Mouse (Mus musculus) liver, embryonic 15.5 days (tissue): ENCODE results near the gene Spag8. TPM values are rescaled to one million over a fixed set of nuclear protein-coding genes. Genes with fewer than 3 reads are reported as not detected.

Source experiments
- ATAC-seq: fragments of 200-750 bp; cut with Nextera tagmentation; 2 replicates; pipeline ENCODE4 v1.8.0; 2017; ENCODE audit warnings: moderate number of reproducible peaks, mild to moderate bottlenecking, moderate library complexity; ENCODE audit not compliant: insufficient read depth
- H3K27ac ChIP-seq: fragments of 300-500 bp; sonication (generic); replicated peaks from 2 replicates; pipeline ENCODE4 v1.5.1; 2015; ENCODE audit warnings: mild to moderate bottlenecking, inconsistent platforms
- H3K27me3 ChIP-seq: fragments of 300-500 bp; sonication (generic); 2 replicates; pipeline ENCODE4 v1.6.1; 2015; ENCODE audit warnings: mild to moderate bottlenecking, inconsistent platforms
- H3K36me3 ChIP-seq: fragments of 300-500 bp; sonication (generic); replicated peaks from 2 replicates; pipeline ENCODE4 v1.6.1; 2015; ENCODE audit warnings: moderate library complexity, mild to moderate bottlenecking, inconsistent platforms
- H3K4me1 ChIP-seq: fragments of 300-500 bp; sonication (generic); replicated peaks from 2 replicates; pipeline ENCODE4 v1.6.1; 2015; ENCODE audit warnings: inconsistent platforms
- H3K4me2 ChIP-seq: fragments of 300-500 bp; sonication (generic); 2 replicates; pipeline ENCODE4 v1.6.1; 2015; ENCODE audit warnings: moderate library complexity, mild to moderate bottlenecking, inconsistent platforms
- H3K4me3 ChIP-seq: fragments of 300-500 bp; sonication (generic); replicated peaks from 2 replicates; pipeline ENCODE4 v1.5.1; 2015; ENCODE audit warnings: mild to moderate bottlenecking, inconsistent platforms
- H3K9ac ChIP-seq: fragments of 300-500 bp; sonication (generic); 2 replicates; pipeline ENCODE4 v1.6.1; 2015; ENCODE audit warnings: moderate library complexity, mild to moderate bottlenecking, inconsistent platforms
- H3K9me3 ChIP-seq: fragments of 300-500 bp; sonication (generic); replicated peaks from 2 replicates; pipeline ENCODE4 v1.6.1; 2016; ENCODE audit warnings: inconsistent platforms
- WGBS: fragments of 180-500 bp; shearing (Covaris S2); methylation state at CpG from one replicate; pipeline ENCODE4 v1.1.7; 2015; ENCODE audit warnings: mixed read lengths; ENCODE audit not compliant: insufficient replicate concordance; 5-methylcytosine and 5-hydroxymethylcytosine counted together
- polyA plus RNA-seq: library from polyadenylated mRNA; unstranded; fragments of >200 nt; fragmentation: Nextera tagmentation; extraction: Ambion mirVana; gene quantifications from 2 replicates; pipeline ENCODE4 v1.2.1, GENCODE M21; 2015

Gene Spag8
- not detected in 2 replicates for polyA plus RNA-seq

- H3K36me3 ChIP-seq = no peaks in the 10 kb centered on the region
- H3K9me3 ChIP-seq = no peaks in the 10 kb centered on the region
- peak within 1 kb of the TSS; percentile 56 for H3K4me2 ChIP-seq
- H3K27ac ChIP-seq = no peak within 1 kb of the TSS
- ATAC-seq = no peak
- peaks cover 32% of the 10 kb centered on the region for H3K4me1 ChIP-seq
- H3K9ac ChIP-seq = no peak within 1 kb of the TSS
- H3K27me3 ChIP-seq = peaks cover 2% of the 10 kb centered on the region; the same call in 1 of the 2 replicates
- peak within 1 kb of the TSS; percentile 39 for H3K4me3 ChIP-seq
- 17% methylated on average over 24 of the region's 24 CpGs for WGBS
These were observed at the start of gene Spag8 for GRCm38 (mm10) chr4:43653161-43654015. Spag8 (minus strand) TSS chr4:43653594.

DNA sequence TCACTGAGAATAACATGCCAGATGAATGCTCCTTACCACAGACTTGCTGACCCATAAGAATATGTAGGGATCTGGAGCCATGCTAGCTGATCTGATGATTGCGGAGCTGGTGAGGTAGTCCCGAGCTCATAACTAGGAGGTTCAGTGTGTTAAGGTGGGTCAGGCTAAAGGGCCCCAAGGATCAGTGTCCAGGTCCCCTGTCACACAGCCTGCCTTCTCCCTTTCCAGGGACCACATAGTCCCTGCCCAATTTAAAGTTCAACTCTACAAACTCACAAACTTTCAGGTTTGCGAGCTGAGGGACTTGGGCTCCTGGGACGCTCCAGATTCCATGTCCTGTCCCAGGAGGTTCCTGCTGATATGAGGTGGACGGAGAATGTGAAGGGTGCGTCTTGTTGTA lies 47.3 kb upstream of the Spag8 start, which contains the start of gene Olfr70:
Olfr70 (minus strand) TSS at position 101 of the 400 bp plus-strand sequence.
- Histone ChIP-seq H3K4me3 (no peak within 1 kb of the TSS), H3K4me2 (no peak within 1 kb of the TSS), H3K27me3 (peaks cover 4% of the 10 kb centered on the region; the same call in 1 of the 2 replicates), H3K4me1 (peaks cover under 1% of the 10 kb centered on the region; the same call in 1 of the 2 replicates), H3K27ac (no peak within 1 kb of the TSS), H3K9me3 (no peaks in the 10 kb centered on the region), H3K36me3 (no peaks in the 10 kb centered on the region), H3K9ac (no peak within 1 kb of the TSS)
- ATAC-seq = no peak
- 73% methylated on average over 6 of the region's 6 CpGs for WGBS

DNA sequence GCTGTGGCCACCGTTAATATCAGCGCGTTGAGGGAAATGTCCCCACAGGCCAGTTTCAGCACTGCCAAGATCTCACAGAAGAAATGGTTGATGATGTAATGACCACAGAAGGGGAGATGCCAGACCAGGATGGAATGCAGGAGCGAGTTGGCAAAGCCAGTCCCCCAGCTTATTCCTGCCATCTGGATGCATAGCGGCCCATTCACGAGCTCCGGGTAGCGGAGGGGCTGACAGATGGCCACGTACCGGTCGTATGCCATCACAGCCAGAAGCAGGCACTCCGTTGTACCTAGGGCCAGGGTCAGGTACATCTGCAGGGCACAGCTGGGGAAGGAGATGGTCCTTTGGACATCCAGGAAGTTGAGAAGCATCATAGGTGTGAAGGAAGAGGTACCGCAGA lies 43.2 kb upstream of the Spag8 start:
- no peak overlapping the region for H3K4me3 ChIP-seq
- ATAC-seq = no peak
- peaks cover 26% of the 10 kb centered on the region for H3K4me1 ChIP-seq
- no peak overlapping the region for H3K4me2 ChIP-seq
- H3K9me3 ChIP-seq = no peaks in the 10 kb centered on the region
- H3K9ac ChIP-seq = no peak overlapping the region
- 88% methylated on average over 13 of the region's 13 CpGs for WGBS
- H3K36me3 ChIP-seq = no peaks in the 10 kb centered on the region
- no peak overlapping the region for H3K27ac ChIP-seq
- peaks cover 4% of the 10 kb centered on the region; the same call in 1 of the 2 replicates for H3K27me3 ChIP-seq

DNA sequence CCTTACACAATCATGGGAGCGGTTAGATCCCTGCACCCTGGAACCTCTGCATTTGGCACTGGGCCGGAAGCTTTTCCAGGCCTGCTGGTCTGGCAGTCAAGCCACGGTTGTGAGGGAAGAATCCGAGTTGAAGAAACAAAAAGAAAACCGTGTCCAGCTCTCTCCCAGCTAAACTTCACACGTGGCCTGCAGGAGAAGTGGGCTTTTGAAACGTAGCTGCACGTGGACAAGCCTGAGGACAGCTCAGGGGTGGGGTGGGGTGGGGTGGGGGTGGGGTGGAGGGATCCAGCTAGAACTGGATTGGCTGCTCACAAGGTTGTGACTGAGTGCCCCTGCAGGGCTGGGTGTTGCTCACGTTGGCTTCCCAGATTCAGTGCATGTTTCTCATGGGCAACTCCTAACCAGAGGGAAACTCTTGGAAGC lies 41.9 kb upstream of the Spag8 start:
- H3K9me3 ChIP-seq = no peaks in the 10 kb centered on the region
- no peak overlapping the region for H3K4me2 ChIP-seq
- no peak for ATAC-seq
- H3K36me3 ChIP-seq = no peaks in the 10 kb centered on the region
- WGBS = 25% methylated on average over 9 of the region's 9 CpGs
- no peak overlapping the region for H3K9ac ChIP-seq
- no peak overlapping the region for H3K4me3 ChIP-seq
- H3K4me1 ChIP-seq = peaks cover 26% of the 10 kb centered on the region
- H3K27ac ChIP-seq = no peak overlapping the region
- peaks cover 4% of the 10 kb centered on the region; the same call in 1 of the 2 replicates for H3K27me3 ChIP-seq

GRCm38 (mm10) chr4:43694439-43695248 lies 41.2 kb upstream of the Spag8 start:
- WGBS = 38% methylated on average over 1 of the region's 1 CpGs
- Histone ChIP-seq H3K9ac (no peak overlapping the region), H3K9me3 (no peaks in the 10 kb centered on the region), H3K4me3 (no peak overlapping the region), H3K36me3 (no peaks in the 10 kb centered on the region), H3K4me2 (no peak overlapping the region), H3K4me1 (peaks cover 26% of the 10 kb centered on the region), H3K27me3 (peaks cover 4% of the 10 kb centered on the region; the same call in 1 of the 2 replicates), H3K27ac (no peak overlapping the region)
- no peak; the same call in 1 of the 2 replicates for ATAC-seq

GRCm38 (mm10) chr4:43693806-43694241 lies 40.4 kb upstream of the Spag8 start:
- Histone ChIP-seq H3K9me3 (no peaks in the 10 kb centered on the region), H3K4me3 (no peak overlapping the region), H3K9ac (no peak overlapping the region), H3K4me2 (no peak overlapping the region), H3K27ac (no peak overlapping the region), H3K36me3 (no peaks in the 10 kb centered on the region), H3K4me1 (peaks cover 26% of the 10 kb centered on the region), H3K27me3 (peaks cover 2% of the 10 kb centered on the region; the same call in 1 of the 2 replicates)
- ATAC-seq = no peak
- WGBS = 15% methylated on average over 5 of the region's 5 CpGs

GRCm38 (mm10) chr4:43691026-43691425 lies 37.6 kb upstream of the Spag8 start:
- 51% methylated on average over 5 of the region's 5 CpGs for WGBS
- H3K4me2 ChIP-seq = no peak overlapping the region
- ATAC-seq = no peak
- H3K36me3 ChIP-seq = no peaks in the 10 kb centered on the region
- H3K4me3 ChIP-seq = no peak overlapping the region
- no peak overlapping the region for H3K27ac ChIP-seq
- peaks cover 26% of the 10 kb centered on the region for H3K4me1 ChIP-seq
- no peaks in the 10 kb centered on the region for H3K27me3 ChIP-seq
- no peaks in the 10 kb centered on the region for H3K9me3 ChIP-seq
- H3K9ac ChIP-seq = no peak overlapping the region

DNA sequence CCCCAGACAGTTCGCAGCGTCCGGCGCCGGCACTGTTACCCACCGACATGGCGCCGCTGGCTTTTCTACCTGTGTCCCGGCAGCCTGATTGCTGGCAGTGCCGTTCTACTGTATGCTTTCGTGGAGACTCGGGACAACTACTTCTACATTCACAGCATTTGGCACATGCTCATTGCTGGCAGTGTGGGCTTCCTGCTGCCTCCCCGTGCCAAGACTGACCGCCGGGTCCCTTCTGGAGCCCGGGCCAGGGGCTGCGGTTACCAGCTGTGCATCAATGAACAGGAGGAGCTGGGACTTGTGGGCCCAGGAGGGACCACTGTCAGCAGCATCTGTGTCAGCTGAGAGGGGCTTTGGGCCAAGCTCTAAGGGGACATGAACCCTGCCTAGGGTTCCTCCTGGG lies 36.6 kb upstream of the Spag8 start:
- Histone ChIP-seq H3K4me3 (no peak overlapping the region), H3K9ac (no peak overlapping the region), H3K4me2 (no peak overlapping the region), H3K27ac (no peak overlapping the region), H3K4me1 (peaks cover 18% of the 10 kb centered on the region), H3K27me3 (no peaks in the 10 kb centered on the region; the same call in 1 of the 2 replicates), H3K9me3 (no peaks in the 10 kb centered on the region), H3K36me3 (no peaks in the 10 kb centered on the region)
- WGBS = 85% methylated on average over 17 of the region's 17 CpGs
- ATAC-seq = no peak

DNA sequence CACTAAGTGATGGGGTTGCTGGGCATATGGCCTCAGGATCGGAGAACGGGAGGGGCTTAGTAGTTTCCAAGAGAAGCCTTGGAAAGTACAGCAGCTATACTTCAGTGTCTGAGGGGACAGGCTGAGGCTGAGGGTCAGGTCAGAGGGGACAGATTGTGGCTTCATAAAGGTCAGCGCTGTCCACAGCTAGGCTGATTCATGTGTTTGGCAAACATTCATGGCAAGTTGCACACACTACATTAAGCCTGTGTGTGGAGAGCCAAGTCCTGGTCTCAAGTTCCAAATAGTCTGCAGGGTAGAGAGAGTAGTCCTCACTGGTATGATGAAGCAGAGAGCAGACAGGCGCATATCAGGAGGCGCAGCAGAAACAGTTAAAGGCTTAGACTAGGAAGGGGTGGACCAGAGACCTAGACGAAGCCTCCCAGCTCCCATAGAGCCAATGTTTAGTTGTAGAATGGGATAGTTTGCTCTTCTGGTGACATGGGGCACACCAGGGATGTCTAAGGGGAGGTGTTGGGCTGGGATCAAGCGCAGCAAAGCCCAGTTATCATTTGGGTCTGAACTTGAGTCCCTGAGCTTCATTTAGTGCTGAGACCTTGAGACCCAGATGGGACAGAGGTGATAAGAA lies 26.1 kb upstream of the Spag8 start:
- 63% methylated on average over 7 of the region's 7 CpGs for WGBS

DNA sequence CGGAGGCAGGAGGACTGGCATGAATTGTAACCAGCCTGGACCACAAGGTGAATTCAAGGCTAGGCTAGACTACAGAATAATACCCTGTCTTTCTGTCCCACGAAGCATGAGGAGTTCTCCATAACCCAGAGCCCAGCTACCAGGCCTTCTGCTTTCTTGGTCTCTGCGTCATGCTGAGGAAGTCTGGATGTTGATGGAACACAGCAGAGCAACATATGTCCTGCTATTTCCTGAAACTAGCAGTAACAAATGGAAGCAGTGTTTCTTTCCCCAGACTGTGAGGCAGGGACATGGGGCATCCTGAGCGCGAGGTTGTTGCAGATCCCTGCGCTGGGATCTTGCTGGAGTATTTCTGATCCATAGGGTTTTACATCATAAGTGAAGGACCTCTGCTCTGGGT lies 25.1 kb upstream of the Spag8 start:
- WGBS = 76% methylated on average over 6 of the region's 6 CpGs
- Histone ChIP-seq H3K9me3 (no peaks in the 10 kb centered on the region), H3K36me3 (no peaks in the 10 kb centered on the region), H3K4me1 (no peaks in the 10 kb centered on the region), H3K27me3 (no peaks in the 10 kb centered on the region), H3K9ac (no peak overlapping the region), H3K4me2 (no peak overlapping the region), H3K27ac (no peak overlapping the region), H3K4me3 (no peak overlapping the region)
- ATAC-seq = no peak

More for the DNA sequence above, 26.1 kb upstream of the Spag8 start:
- Histone ChIP-seq H3K36me3 (no peaks in the 10 kb centered on the region), H3K27ac (no peak overlapping the region), H3K4me2 (no peak overlapping the region), H3K4me1 (no peaks in the 10 kb centered on the region), H3K9me3 (no peaks in the 10 kb centered on the region), H3K9ac (no peak overlapping the region), H3K4me3 (no peak overlapping the region), H3K27me3 (no peaks in the 10 kb centered on the region)
- no peak for ATAC-seq
